Mouse (Mus musculus) CH12.LX (cell line): ENCODE results near the gene Prpf31.

Experiments used
- CHD2 ChIP-seq: IDR thresholded peaks from 2 replicates; pipeline ENCODE4 v1.6.1; 2011; ENCODE audit warnings: low read length, improper control_type of control experiment
- CTCF ChIP-seq, 2 experiments: IDR thresholded peaks in 1 of 2; conservative IDR thresholded peaks in 1 of 2; 2 replicates each; pipeline ENCODE4 v1.5.1; 2011 to 2012; ENCODE audit warnings: low read depth in 2 of 2, low read length in 2 of 2, improper control_type of control experiment in 1 of 2, inconsistent platforms in 1 of 2, mild to moderate bottlenecking in 1 of 2, moderate library complexity in 1 of 2
- IRF4 ChIP-seq: IDR thresholded peaks from 2 replicates; pipeline ENCODE4 v1.6.1; 2014; ENCODE audit warnings: low read depth, mild to moderate bottlenecking, inconsistent platforms, low read length, improper control_type of control experiment
- MAFK ChIP-seq: IDR thresholded peaks from 2 replicates; pipeline ENCODE4 v1.6.1; 2011; ENCODE audit warnings: low read length, improper control_type of control experiment; ENCODE audit not compliant: insufficient replicate concordance
- MAX ChIP-seq: IDR thresholded peaks from 2 replicates; pipeline ENCODE4 v1.6.1; 2011; ENCODE audit warnings: low read length, improper control_type of control experiment
- MEF2A ChIP-seq: IDR thresholded peaks from 2 replicates; pipeline ENCODE4 v1.6.1; 2014; ENCODE audit warnings: low read depth, mild to moderate bottlenecking, inconsistent platforms, low read length, improper control_type of control experiment, borderline replicate concordance
- MXI1 ChIP-seq: IDR thresholded peaks from 2 replicates; pipeline ENCODE4 v1.6.1; 2011; ENCODE audit warnings: mild to moderate bottlenecking, low read depth, low read length, improper control_type of control experiment
- NRF1 ChIP-seq: IDR thresholded peaks from 2 replicates; pipeline ENCODE4 v1.6.1; 2014; ENCODE audit warnings: low read depth, mild to moderate bottlenecking, inconsistent platforms, low read length, improper control_type of control experiment, moderate library complexity
- POLR2A ChIP-seq: IDR thresholded peaks from 2 replicates; pipeline ENCODE4 v1.6.1; 2011; ENCODE audit warnings: low read depth, mild to moderate bottlenecking, improper control_type of control experiment, low read length
- SIN3A ChIP-seq: IDR thresholded peaks from 2 replicates; pipeline ENCODE4 v1.6.1; 2012; ENCODE audit warnings: low read length, improper control_type of control experiment, inconsistent platforms
- TBP ChIP-seq: conservative IDR thresholded peaks from 2 replicates; pipeline ENCODE4 v1.6.1; 2011; ENCODE audit warnings: low read depth, low read length, improper control_type of control experiment
- USF1 ChIP-seq: IDR thresholded peaks from 2 replicates; pipeline ENCODE4 v1.6.1; 2014; ENCODE audit warnings: low read depth, mild to moderate bottlenecking, inconsistent platforms, low read length, improper control_type of control experiment
- ZC3H11A ChIP-seq: IDR thresholded peaks from 2 replicates; pipeline ENCODE4 v1.6.1; 2012; ENCODE audit warnings: low read depth, mild to moderate bottlenecking, inconsistent platforms, low read length, improper control_type of control experiment
- ZNF384 ChIP-seq: IDR thresholded peaks from 2 replicates; pipeline ENCODE4 v1.6.1; 2012; ENCODE audit warnings: low read depth, low read length, improper control_type of control experiment, inconsistent platforms

DNA sequence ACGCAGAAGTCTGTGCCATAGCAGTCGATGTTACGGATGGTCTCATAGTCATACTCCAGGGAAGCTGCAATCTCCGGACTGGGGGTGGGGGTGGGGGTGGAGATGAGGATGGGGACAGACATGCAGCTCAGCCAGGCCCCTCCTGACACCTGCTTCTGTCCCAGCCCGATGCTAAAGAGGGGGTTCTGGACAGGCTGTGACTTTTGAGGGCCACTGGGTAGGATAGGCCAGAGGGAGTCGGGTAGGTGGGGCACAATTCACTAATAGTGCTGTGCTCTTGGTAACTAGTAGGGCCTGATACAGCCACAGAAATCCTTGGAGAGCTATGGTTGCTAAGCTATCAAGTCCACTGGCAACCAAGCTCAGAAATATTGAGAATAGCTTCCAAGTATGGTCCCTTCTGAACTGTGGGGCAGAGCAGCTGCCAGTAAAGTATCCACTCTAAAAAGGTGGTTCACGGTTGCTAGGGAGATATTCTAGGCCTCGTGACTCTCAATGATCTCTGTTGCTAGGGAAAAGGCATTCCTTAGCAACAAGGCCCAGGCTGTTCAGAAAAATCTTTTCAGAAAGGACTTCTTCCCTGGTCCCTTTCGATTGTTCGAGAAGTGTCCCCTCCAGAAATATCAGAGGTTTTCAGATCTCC, 54.2 kb downstream of the Prpf31 start:
- TF ChIP-seq MAFK = no peak
- no peak for TF ChIP-seq CTCF (conservative IDR thresholded peaks at IDR 0.05 in 1 of 2, IDR thresholded peaks at IDR 0.05 in 1 of 2; ENCODE audit: low read depth in 2 of 2, low read length in 2 of 2)
- no peak for TF ChIP-seq ZNF384
- TF ChIP-seq MXI1 = no peak
- TF ChIP-seq MEF2A = no peak
- TF ChIP-seq USF1 = no peak
- no peak for TF ChIP-seq MAX
- TF ChIP-seq POLR2A = no peak
- TF ChIP-seq ZC3H11A = no peak
- no peak for TF ChIP-seq SIN3A
- no peak for TF ChIP-seq NRF1
- TF ChIP-seq CHD2 = no peak
- no peak for TF ChIP-seq IRF4
- TF ChIP-seq TBP = no peak
